Mouse (Mus musculus) stomach, postnatal 0 days (tissue): ENCODE results near the gene Zfp345. TPM values are rescaled to one million over a fixed set of nuclear protein-coding genes. Genes with fewer than 3 reads are reported as not detected.

ENCODE experiments used
- polyA plus RNA-seq: library from polyadenylated mRNA; unstranded; fragments of >200 nt; fragmentation: Nextera tagmentation; extraction: Ambion mirVana; gene quantifications from 2 replicates; pipeline ENCODE4 v1.2.1, GENCODE M21; 2015

Zfp345 gene
- polyA plus RNA-seq, 1 experiment from 2014 or later = not detected

Other genes with a start within 250 kb of the Zfp345 start
- 2.1 and 2.2 TPM in 2 replicates for gene Gm21994, start 229.5 kb downstream of the Zfp345 start, polyA plus RNA-seq
- 0.02 TPM in 1 of 2 replicates, not detected in the other for gene Gm14124, start 227.6 kb downstream of the Zfp345 start, polyA plus RNA-seq
- gene Gm10130, start 161.4 kb downstream of the Zfp345 start, polyA plus RNA-seq = 1.6 and 2.5 TPM in 2 replicates
- 2.4 and 2.5 TPM in 2 replicates for gene 3300002I08Rik, start 122.3 kb downstream of the Zfp345 start, polyA plus RNA-seq
- gene Zfp442, start 33.6 kb downstream of the Zfp345 start, polyA plus RNA-seq = 2.1 TPM in 2 replicates
- 0.23 and 0.29 TPM in 2 replicates for gene Cst7, start 85.3 kb upstream of the Zfp345 start, polyA plus RNA-seq
- gene Apmap, start 123.5 kb upstream of the Zfp345 start, polyA plus RNA-seq = 30.0 and 30.1 TPM in 2 replicates
- 28.2 and 35.7 TPM in 2 replicates for gene Acss1, start 183.4 kb upstream of the Zfp345 start, polyA plus RNA-seq
- gene Vsx1, start 204.3 kb upstream of the Zfp345 start, polyA plus RNA-seq = not detected in 2 replicates